Mouse (Mus musculus) brain, adult 2 months (tissue): Measurements from ENCODE around the gene Specc1.

Experiments used
- DNase-seq: peaks from one replicate; pipeline ENCODE4 v3.0.0; 2011; ENCODE audit warnings: low read depth, low spot score

Gene Specc1

DNA sequence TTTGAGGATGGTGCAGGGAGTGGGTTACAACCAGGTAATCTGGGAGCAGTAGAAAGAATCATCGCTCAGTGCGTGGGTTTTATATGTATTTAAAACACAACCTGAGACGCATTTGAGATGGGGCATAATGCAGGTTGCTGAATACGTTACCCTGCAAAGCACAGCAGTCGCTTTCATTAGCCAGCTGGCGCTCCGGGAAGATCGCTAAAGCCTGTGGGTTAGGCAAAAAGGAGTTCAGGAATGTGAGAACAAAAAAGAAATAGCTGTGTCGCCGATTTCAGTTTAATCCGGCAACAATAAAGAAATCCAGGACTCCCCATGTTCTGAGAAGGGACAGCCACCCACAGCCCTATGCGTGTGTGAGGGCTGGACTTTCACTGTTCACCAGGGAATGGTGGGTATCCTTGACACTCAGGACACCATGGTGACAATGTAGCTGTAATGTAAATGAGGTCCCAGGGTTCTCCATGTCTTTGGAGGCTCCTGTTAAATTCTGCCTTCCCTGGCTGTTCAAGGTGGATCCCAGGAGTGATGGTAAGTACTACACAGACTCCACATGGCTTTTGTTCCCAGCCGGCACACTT, 58.6 kb downstream of the Specc1 start:
- peak; percentile 77 for DNase-seq

DNA sequence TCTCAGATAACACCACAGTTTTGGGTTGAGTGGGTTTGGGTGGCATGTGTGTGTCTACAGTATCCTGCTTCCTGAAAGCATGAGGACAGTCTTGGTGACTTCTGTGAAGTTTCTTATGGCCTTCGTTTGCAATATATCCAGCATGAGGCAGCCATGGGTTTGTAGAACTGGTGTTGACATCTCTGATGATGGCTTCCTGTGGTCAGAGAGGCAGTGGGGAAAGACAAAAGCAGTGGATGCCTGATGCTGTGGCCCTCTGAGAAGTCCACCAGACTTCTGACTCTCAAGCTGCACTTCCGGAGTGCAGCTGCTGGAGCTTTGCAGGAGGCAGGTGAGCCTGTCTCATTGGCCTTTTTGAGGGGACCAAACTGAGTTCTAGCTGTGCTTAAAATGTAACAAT, 60.4 kb downstream of the Specc1 start:
- no peak for DNase-seq

DNA sequence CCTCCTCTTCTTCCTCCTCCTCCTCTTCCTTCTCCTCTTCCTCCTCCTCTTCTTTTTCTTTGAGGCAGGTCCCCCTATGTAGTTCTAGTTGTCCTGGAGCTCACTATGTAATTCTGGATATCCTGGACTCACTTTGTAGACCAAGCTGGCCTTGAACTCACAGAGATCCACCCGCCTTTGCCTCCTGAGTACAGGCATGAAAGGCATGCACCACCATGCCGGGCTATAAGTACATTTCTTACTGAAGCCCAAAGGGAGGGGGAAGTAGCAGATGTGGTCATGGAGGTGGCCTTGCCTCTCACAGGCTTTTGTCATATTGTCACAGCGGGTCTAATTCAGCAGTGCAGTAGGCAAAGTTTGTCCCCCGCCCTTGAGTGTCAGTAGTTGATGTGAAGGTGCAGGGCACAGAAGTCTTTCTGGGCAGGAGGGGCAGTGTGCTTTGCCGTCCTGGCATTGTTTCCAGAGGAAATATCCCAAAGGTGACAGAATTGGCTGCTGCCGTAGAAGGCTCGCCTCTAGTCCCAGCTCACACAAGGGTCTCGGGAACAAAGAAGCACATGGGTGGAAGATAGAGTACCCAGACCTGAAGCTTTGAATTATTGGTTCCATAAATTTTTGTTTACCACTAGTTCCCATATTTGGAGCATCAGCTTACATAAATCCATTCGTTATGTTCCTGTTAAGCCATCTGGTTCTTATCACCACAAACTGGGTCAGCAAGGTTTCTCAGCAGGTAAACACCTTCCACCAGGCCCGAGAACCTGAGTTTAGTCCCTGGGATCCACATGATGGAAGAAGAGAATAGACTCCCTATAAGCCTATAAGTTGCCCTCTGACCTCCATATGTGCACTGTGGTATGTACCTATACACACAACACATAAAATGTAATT, 62.0 kb downstream of the Specc1 start:
- DNase-seq: peak; percentile 80

DNA sequence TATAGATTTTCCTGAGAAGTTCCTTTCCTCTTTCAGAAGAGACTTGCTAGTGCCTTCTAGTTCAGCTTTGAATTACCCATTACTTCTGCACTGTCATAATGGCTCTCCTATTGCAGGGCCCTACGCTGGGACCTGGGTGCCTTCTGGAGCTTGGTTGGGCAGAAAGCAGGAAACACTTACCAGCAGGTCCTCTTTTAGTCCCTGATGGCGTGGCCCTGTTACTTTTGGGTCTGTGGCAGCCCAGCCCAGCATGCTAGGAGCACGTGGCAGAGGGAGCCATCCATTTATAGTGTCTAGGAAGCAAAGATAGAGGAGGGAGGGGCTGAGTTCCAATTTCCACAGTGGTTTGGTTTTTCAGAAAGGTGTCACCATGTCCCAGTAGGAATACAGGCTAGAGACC, 63.3 kb downstream of the Specc1 start:
- no peak for DNase-seq

- no peak for DNase-seq
Measured at GRCm38 (mm10) chr11:62020898-62021297, 64.3 kb downstream of the Specc1 start.

- no peak for DNase-seq
Measured at GRCm38 (mm10) chr11:62022105-62022504, 65.5 kb downstream of the Specc1 start.

- DNase-seq: peak; percentile 69
Measured at GRCm38 (mm10) chr11:62022718-62023493, 66.3 kb downstream of the Specc1 start.

- no peak for DNase-seq
Measured at GRCm38 (mm10) chr11:62023494-62024233, 67.1 kb downstream of the Specc1 start.

- no peak for DNase-seq
Measured at GRCm38 (mm10) chr11:62024234-62024601, 67.7 kb downstream of the Specc1 start.

- DNase-seq: peak; percentile 95
Measured at GRCm38 (mm10) chr11:62024952-62025351, 68.4 kb downstream of the Specc1 start.

- no peak for DNase-seq
Measured at GRCm38 (mm10) chr11:62025770-62026169, 69.2 kb downstream of the Specc1 start.

DNA sequence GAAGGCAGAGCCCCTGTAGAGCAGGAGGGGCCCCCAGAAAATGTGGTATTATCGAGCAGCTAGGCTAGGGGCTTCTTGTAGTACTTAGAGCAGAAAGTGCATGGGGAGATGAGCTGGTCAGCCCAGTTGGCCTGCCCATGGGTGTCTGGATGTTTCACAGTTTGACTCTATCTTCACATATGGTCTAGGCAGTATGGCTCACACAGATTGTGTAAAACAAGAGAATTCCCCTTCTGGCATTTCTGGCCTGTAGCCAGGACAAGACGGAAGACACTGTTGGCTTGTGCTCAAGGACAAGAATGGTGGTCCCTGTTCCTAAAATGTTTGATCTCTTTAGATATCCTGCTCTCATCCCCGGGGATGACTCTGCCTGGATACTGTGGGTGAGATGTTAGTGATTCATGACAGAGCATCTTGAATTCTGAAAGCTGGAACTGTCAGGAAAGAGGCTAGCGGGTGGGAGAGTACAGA, 69.8 kb downstream of the Specc1 start:
- peak; percentile 94 for DNase-seq

DNA sequence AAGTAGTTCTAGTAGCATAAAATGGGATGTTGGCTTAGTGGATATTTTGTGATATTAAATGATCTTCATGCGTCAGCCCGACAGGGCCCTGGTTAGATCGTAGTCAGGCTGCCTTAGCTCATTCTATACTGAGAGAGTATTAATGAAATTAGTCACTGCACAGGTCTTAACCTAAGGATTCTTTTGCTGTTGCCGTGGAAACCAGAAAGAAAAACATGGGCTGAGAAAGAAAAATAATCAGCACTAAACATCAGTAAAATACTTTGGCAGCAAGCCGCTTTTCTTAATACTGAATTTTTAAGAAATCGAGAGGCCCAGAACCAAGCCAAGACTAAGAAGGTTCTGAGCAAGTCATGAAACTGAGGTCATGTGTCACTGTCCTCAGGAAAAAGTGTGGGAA, 70.7 kb downstream of the Specc1 start:
- no peak for DNase-seq

DNA sequence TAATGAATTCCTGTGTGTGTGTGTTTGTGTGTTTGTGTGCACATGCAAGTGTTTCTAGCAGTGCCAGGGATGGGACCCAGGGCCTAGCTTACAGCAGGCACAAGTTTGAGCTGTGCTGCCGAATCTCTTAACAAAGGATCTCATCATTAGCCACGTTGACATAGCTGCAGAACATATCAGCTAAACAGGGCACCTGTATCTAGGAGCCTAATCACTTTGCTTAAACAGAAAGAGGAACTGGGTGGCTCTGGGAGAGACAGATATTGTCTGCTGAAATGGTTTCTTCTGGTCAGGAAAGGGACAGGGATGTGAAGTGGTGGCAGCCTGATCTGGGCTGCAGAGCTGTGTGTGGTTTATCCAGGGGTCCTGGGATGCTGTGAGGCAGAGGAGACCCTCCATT, 71.1 kb downstream of the Specc1 start:
- DNase-seq: no peak

DNA sequence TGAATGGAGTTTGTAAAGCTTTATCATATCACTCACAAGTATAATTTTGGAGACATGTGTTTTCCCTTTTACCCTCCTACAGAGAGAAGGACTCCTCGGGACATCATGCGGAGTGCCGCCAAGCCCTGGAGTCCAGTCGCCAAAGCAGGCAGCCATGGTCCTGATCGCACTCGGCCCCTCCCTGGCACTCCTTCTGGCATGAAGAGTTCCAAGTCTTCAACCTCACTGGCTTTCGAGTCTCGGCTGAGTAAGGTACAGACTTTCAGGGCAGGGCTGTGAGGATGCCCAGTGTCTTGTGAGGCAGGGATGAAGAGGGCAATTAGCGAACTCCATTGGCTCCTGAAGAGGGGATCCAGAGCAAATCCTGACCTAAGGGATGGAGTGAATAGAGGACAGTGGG, 72.6 kb downstream of the Specc1 start:
- no peak for DNase-seq

GRCm38 (mm10) chr11:62034564-62034963, 78.0 kb downstream of the Specc1 start:
- no peak for DNase-seq

DNA sequence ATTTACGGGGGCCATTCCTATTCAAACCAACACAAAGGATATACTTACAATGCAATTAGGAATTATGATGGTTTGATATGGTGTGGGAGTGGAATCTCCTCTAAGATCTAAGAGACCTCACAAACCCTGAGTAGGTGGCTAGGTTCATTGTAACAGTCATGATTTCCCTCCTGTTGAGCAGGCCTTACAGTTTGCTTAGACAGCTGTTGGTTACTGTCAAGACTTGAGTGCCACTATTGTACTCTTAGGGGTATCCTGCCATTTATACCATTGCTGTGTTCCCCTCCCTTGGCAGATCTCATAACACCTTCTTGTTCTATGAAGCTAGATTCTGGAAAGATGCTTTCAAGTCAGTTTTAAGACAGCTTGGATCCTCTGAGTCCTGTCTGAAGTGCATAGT, 78.7 kb downstream of the Specc1 start:
- DNase-seq: no peak

DNA sequence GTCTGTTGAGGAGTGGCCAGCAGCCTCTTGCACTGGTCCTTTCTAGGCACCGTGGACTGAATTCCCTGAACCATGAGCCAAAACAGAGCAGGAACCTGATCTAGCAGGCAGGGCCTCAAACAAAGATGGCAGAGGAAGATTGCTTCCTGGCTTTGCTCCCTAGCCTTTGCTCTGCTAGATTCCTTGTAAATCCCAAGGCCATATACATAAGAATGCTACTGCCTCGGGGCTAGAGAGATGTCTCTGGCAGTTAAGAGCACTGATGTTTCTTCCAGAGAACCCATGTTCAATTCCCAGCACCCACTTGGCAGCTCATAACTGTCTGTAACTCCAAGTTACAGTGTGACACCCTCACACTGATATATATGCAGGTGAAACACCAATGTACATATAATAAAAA, 83.6 kb downstream of the Specc1 start:
- DNase-seq: no peak

DNA sequence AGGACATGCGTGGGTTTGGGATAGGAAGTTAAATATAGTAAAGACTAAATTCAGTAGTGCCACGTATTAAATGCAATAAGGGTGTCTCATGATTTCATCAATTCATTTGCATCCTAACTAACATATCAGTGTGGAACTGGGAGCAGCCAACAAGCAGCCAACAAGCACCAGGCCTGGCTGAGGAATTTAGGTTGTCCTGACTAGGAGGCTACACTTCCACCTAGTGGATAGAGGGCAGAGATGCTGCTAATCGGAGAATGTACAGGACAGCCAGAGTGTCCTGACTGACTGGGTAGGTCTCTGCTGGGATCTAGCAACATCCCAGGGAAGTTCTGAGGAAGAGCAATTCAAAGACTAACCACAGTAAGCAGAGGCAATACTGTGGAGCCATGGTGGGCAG, 88.1 kb downstream of the Specc1 start:
- DNase-seq: peak; percentile 79

- no peak for DNase-seq
Measured at GRCm38 (mm10) chr11:62045964-62046363, 89.4 kb downstream of the Specc1 start.

DNA sequence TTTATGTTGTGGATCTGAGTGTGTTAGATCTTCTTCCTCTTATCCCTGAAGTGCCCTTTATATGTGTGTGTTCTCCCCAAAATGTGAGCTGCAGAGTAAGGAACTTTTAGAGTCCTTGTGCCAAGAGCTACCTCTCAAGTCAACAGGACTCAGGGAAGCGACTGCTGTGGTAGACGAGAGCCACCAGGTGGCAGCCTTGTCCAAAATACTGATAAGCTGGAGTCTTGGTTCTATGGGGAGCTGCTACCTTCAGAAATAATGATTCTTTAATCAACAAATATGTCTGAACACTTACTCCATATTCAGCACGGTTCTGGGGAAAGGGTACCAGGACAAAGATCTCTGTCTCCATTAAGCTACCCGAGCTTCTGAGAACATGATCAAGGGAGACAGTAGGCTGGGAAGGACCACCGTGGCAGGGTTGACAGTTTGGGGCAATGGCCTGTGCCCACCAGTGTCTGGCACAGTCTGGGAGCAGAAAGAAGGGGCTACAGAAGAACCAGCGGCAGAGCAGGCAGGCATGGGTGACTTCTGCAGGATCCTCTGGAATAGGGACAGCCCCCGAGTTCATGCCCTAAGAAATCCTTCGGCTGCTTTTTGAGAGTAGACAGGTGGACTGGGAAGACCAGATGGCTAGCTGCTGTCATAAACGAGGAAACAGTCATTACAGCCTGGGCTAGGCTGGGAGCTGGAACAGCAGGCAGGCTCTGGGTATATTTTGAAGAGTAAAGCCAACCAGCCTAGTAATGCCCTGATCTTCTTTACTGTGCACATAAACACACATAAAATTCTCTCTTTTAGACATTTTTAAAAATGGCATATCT, 91.5 kb downstream of the Specc1 start:
- DNase-seq: peak; percentile 91
